Mouse (Mus musculus): ENCODE data around the gene Gtf3c1.

GRCm38 (mm10) chr7:125731679-125732078 is 24.1 kb upstream of the Gtf3c1 start:
- TF ChIP-seq CTCF (conservative IDR thresholded peaks at IDR 0.05; ENCODE audit: insufficient read depth, insufficient read length, low read depth, low read length) (no peak), POLR2A (IDR thresholded peaks at IDR 0.05; ENCODE audit: low read depth, low read length) (no peak)
